Mouse (Mus musculus) CH12.LX (cell line): ENCODE data around the gene Sirt4. TPM values are rescaled to one million over a fixed set of nuclear protein-coding genes. Genes with fewer than 3 reads are reported as not detected.
A peak's percentile ranks its signal among the peaks of the same experiment; 100 is the strongest.
"Not testable (repeated sequence)": the region's sequence is repeated elsewhere in the genome, so short reads cannot be mapped to it uniquely, and the experiment has no call there.

ENCODE experiments used
- DNase-seq: peaks from one replicate; pipeline ENCODE4 v3.0.0-alpha.2; 2013; ENCODE audit errors: extremely low read depth
- H3K27ac ChIP-seq: 2 replicates; pipeline ENCODE4 v1.5.1; 2012; ENCODE audit warnings: low read depth, mild to moderate bottlenecking, control low read depth, moderate library complexity; ENCODE audit not compliant: insufficient read depth
- H3K27me3 ChIP-seq: replicated peaks from 2 replicates; pipeline ENCODE3; 2012; ENCODE audit warnings: inconsistent platforms
- H3K36me3 ChIP-seq, 2 experiments: replicated peaks in 1 of 2; 2 replicates each; pipeline versions ENCODE3 to v1.6.1; 2012; ENCODE audit warnings: inconsistent platforms in 1 of 2, low read length in 1 of 2, mild to moderate bottlenecking in 1 of 2, mixed read lengths in 1 of 2, moderate library complexity in 1 of 2; ENCODE audit not compliant: control insufficient read depth in 1 of 2, insufficient read depth in 1 of 2
- H3K4me1 ChIP-seq, 2 experiments: 2 replicates each; pipeline ENCODE4 v1.6.1; 2012; ENCODE audit warnings: inconsistent platforms in 1 of 2, moderate library complexity in 1 of 2; ENCODE audit not compliant: insufficient read depth in 2 of 2, control insufficient read depth in 1 of 2
- H3K4me2 ChIP-seq: 2 replicates; pipeline ENCODE4 v1.6.1; 2012; ENCODE audit warnings: low read depth, mild to moderate bottlenecking, control low read depth; ENCODE audit not compliant: poor library complexity, insufficient read depth, severe bottlenecking
- H3K4me3 ChIP-seq, 3 experiments: fragments of 150-350 bp in 1 of 3; sonication (generic) in 1 of 3; replicated peaks in 1 of 3; 2 replicates each; pipeline versions ENCODE3 to v1.5.1; 2011 to 2012; ENCODE audit warnings: low read depth in 2 of 3, low read length in 2 of 3, mild to moderate bottlenecking in 2 of 3, moderate library complexity in 2 of 3, control low read depth in 1 of 3, improper control_type of control experiment in 1 of 3, inconsistent platforms in 1 of 3, mixed read lengths in 1 of 3; ENCODE audit not compliant: poor library complexity in 1 of 3
- H3K79me2 ChIP-seq: replicated peaks from 2 replicates; pipeline ENCODE4 v1.6.1; 2012; ENCODE audit warnings: mild to moderate bottlenecking, moderate library complexity; ENCODE audit not compliant: control insufficient read depth, poor library complexity, insufficient read depth, severe bottlenecking; ENCODE audit errors: extremely low read depth
- H3K9ac ChIP-seq: 2 replicates; pipeline ENCODE4 v1.6.1; 2012; ENCODE audit warnings: low read depth, mild to moderate bottlenecking, control low read depth, moderate library complexity; ENCODE audit not compliant: insufficient read depth
- H3K9me3 ChIP-seq: replicated peaks from 2 replicates; pipeline ENCODE3; 2012; ENCODE audit warnings: low read length, inconsistent platforms, mixed read lengths
- BHLHE40 ChIP-seq: IDR thresholded peaks from 2 replicates; pipeline ENCODE4 v1.6.1; 2011; ENCODE audit warnings: mild to moderate bottlenecking, low read depth, low read length, improper control_type of control experiment
- CTCF ChIP-seq, 2 experiments: IDR thresholded peaks in 1 of 2; conservative IDR thresholded peaks in 1 of 2; 2 replicates each; pipeline ENCODE4 v1.5.1; 2011 to 2012; ENCODE audit warnings: low read depth in 2 of 2, low read length in 2 of 2, improper control_type of control experiment in 1 of 2, inconsistent platforms in 1 of 2, mild to moderate bottlenecking in 1 of 2, moderate library complexity in 1 of 2
- E2F4 ChIP-seq: IDR thresholded peaks from 2 replicates; pipeline ENCODE4 v1.6.1; 2011; ENCODE audit warnings: low read depth, low read length, improper control_type of control experiment; ENCODE audit not compliant: insufficient replicate concordance
- ELF1 ChIP-seq: IDR thresholded peaks from 2 replicates; pipeline ENCODE4 v1.6.1; 2014; ENCODE audit warnings: low read depth, mild to moderate bottlenecking, inconsistent platforms, low read length, improper control_type of control experiment
- HCFC1 ChIP-seq: IDR thresholded peaks from 2 replicates; pipeline ENCODE4 v1.6.1; 2012; ENCODE audit warnings: low read depth, mild to moderate bottlenecking, inconsistent platforms, low read length, improper control_type of control experiment
- MAFK ChIP-seq: IDR thresholded peaks from 2 replicates; pipeline ENCODE4 v1.6.1; 2011; ENCODE audit warnings: low read length, improper control_type of control experiment; ENCODE audit not compliant: insufficient replicate concordance
- MAZ ChIP-seq: IDR thresholded peaks from 2 replicates; pipeline ENCODE4 v1.6.1; 2012; ENCODE audit warnings: low read depth, mild to moderate bottlenecking, inconsistent platforms, low read length, improper control_type of control experiment, moderate library complexity
- MEF2A ChIP-seq: IDR thresholded peaks from 2 replicates; pipeline ENCODE4 v1.6.1; 2014; ENCODE audit warnings: low read depth, mild to moderate bottlenecking, inconsistent platforms, low read length, improper control_type of control experiment, borderline replicate concordance
- MXI1 ChIP-seq: IDR thresholded peaks from 2 replicates; pipeline ENCODE4 v1.6.1; 2011; ENCODE audit warnings: mild to moderate bottlenecking, low read depth, low read length, improper control_type of control experiment
- NELFE ChIP-seq: IDR thresholded peaks from 2 replicates; pipeline ENCODE4 v1.6.1; 2011; ENCODE audit warnings: low read depth, low read length, improper control_type of control experiment
- POLR2A ChIP-seq: IDR thresholded peaks from 2 replicates; pipeline ENCODE4 v1.6.1; 2011; ENCODE audit warnings: low read depth, mild to moderate bottlenecking, improper control_type of control experiment, low read length
- POLR2AphosphoS2 ChIP-seq: IDR thresholded peaks from 2 replicates; pipeline ENCODE4 v1.6.1; 2011; ENCODE audit warnings: low read depth, low read length, improper control_type of control experiment
- RAD21 ChIP-seq: IDR thresholded peaks from 2 replicates; pipeline ENCODE4 v1.6.1; 2011; ENCODE audit warnings: low read depth, mild to moderate bottlenecking, low read length, improper control_type of control experiment, moderate library complexity
- SMC3 ChIP-seq: IDR thresholded peaks from 2 replicates; pipeline ENCODE4 v1.6.1; 2011; ENCODE audit warnings: low read depth, low read length, improper control_type of control experiment
- TBP ChIP-seq: conservative IDR thresholded peaks from 2 replicates; pipeline ENCODE4 v1.6.1; 2011; ENCODE audit warnings: low read depth, low read length, improper control_type of control experiment
- TCF12 ChIP-seq: IDR thresholded peaks from 2 replicates; pipeline ENCODE4 v1.6.1; 2014; ENCODE audit warnings: low read depth, mild to moderate bottlenecking, inconsistent platforms, low read length, improper control_type of control experiment
- UBTF ChIP-seq: IDR thresholded peaks from 2 replicates; pipeline ENCODE4 v1.6.1; 2012; ENCODE audit warnings: low read depth, mild to moderate bottlenecking, inconsistent platforms, low read length, improper control_type of control experiment, moderate library complexity
- ZC3H11A ChIP-seq: IDR thresholded peaks from 2 replicates; pipeline ENCODE4 v1.6.1; 2012; ENCODE audit warnings: low read depth, mild to moderate bottlenecking, inconsistent platforms, low read length, improper control_type of control experiment
- dilution Hi-C: fragments of 300-500 bp; cut with MboI; formaldehyde crosslinking; loops from 2 replicates; pipeline ENCODE4 v1.14.3; 2020; ENCODE audit warnings: low sequenced_read_pairs; ENCODE audit not compliant: extremely low pct_unique_long_range_greater_than_20kb, extremely low pct_ligation_motif_present
- in situ Hi-C: fragments of 300-500 bp; cut with MboI; formaldehyde crosslinking; loops from 3 replicates; pipeline ENCODE4 v1.14.3; 2019; ENCODE audit warnings: low sequenced_read_pairs, low pct_ligation_motif_present, low pct_unique_long_range_greater_than_20kb, mixed read lengths
- polyA plus RNA-seq: library from polyadenylated mRNA; unstranded; fragments of >175 nt; gene quantifications from 2 replicates; pipeline ENCODE4 v1.2.1, GENCODE M21; 2012; ENCODE audit warnings: low read depth; ENCODE audit not compliant: insufficient read length
- total RNA-seq, 2 experiments: library from RNA; depleted of rRNA; stranded (reverse); fragments of 300-350 nt in 1 of 2; fragments of >200 nt in 1 of 2; gene quantifications; 2 replicates each; pipeline ENCODE4 v1.2.3; 2012 to 2014

The Sirt4 gene
- total and polyA plus RNA-seq, 3 experiments = 10.0 to 18.0 (median 13.3) TPM

- peak; percentile 89 for DNase-seq
- Histone ChIP-seq H3K27me3 (peaks cover 5% of the 10 kb centered on the region), H3K36me3 (peaks cover 0 to 10% of the 10 kb centered on the region in 2 experiments), H3K9ac (peak within 1 kb of the TSS; percentile 90)
- TF ChIP-seq TCF12 (peak; percentile 60), NELFE (peak; percentile 67), E2F4 (no peak), MXI1 (peak; percentile 63; the same call in 1 of the 2 replicates), BHLHE40 (peak; percentile 60), MAZ (peak; percentile 88), MAFK (peak; percentile 50; the same call in 1 of the 2 replicates), ZC3H11A (peak; percentile 85), POLR2A (peak; percentile 81), RAD21 (peak; percentile 83), TBP (no peak), CTCF (conservative IDR thresholded peaks at IDR 0.05 in 1 of 2, IDR thresholded peaks at IDR 0.05 in 1 of 2; ENCODE audit: low read depth in 2 of 2, low read length in 2 of 2) (peak; percentile 43 to 92; a peak in 3 of 4 replicates), HCFC1 (peak; percentile 46), ELF1 (peak; percentile 26; the same call in 1 of the 2 replicates), MEF2A (no peak; the same call in 1 of the 2 replicates), SMC3 (peak; percentile 97), UBTF (peak; percentile 53; the same call in 1 of the 2 replicates), POLR2AphosphoS2 (no peak)
- TF ChIP-seq, all 38 proteins: peak for 14
- Histone ChIP-seq H3K79me2 (no peaks in the 10 kb centered on the region; the same call in 1 of the 2 replicates), H3K27ac (no peak within 1 kb of the TSS), H3K4me3 (peak within 1 kb of the TSS; percentile 85 to 96 (median 92)), H3K4me2 (peak within 1 kb of the TSS; percentile 84), H3K9me3 (peaks cover 5% of the 10 kb centered on the region), H3K4me1 (peaks cover 15 to 36% of the 10 kb centered on the region in 2 experiments)
- in situ Hi-C loops (no loop called here), dilution Hi-C loops (no loop called here)
These were observed 22.1 kb upstream of the Sirt4 start, which contains the start of gene Pxn for GRCm38 (mm10) chr5:115506454-115507201. Gene Pxn (plus strand): TSS chr5:115506676.

- H3K79me2 ChIP-seq, H3K9ac ChIP-seq, H3K4me3 ChIP-seq, H3K27me3 ChIP-seq, H3K4me2 ChIP-seq, H3K27ac ChIP-seq, dilution Hi-C loops, in situ Hi-C loops, H3K9me3 ChIP-seq, DNase-seq, H3K36me3 ChIP-seq: not testable (repeated sequence)
- peaks cover 15 to 38% of the 10 kb centered on the region in 2 experiments for H3K4me1 ChIP-seq
These were observed 21.1 kb upstream of the Sirt4 start for GRCm38 (mm10) chr5:115505617-115506016.
